Mouse (Mus musculus) megakaryocyte, embryonic 14.5 days (primary cell): ENCODE measurements at regions not wholly inside any gene's neighbourhood (a gene's known extent, or its start where the extent isn't known, plus 50 kb on each side); places are given as distances from the start of the nearest gene placed in this dataset.

ENCODE experiments used
- H3K27me3 ChIP-seq: replicated peaks from 2 replicates; pipeline ENCODE3; 2012; ENCODE audit warnings: inconsistent platforms
- H3K36me3 ChIP-seq: replicated peaks from 2 replicates; pipeline ENCODE3; 2012; ENCODE audit warnings: low read length, inconsistent platforms, mixed read lengths
- H3K4me1 ChIP-seq: 2 replicates; pipeline ENCODE4 v1.6.1; 2012; ENCODE audit warnings: inconsistent platforms
- H3K4me3 ChIP-seq: replicated peaks from 2 replicates; pipeline ENCODE3; 2012; ENCODE audit warnings: moderate library complexity, mild to moderate bottlenecking, inconsistent platforms
- H3K9me3 ChIP-seq: 2 replicates; pipeline ENCODE4 v1.6.1; 2012; ENCODE audit warnings: inconsistent platforms
- FLI1 ChIP-seq: IDR thresholded peaks from 2 replicates; pipeline ENCODE4 v1.6.1; 2012; ENCODE audit warnings: low read length, inconsistent platforms, mixed read lengths
- GATA1 ChIP-seq: IDR thresholded peaks from 3 replicates; pipeline ENCODE4 v1.6.1; 2012; ENCODE audit warnings: mixed read lengths, low read length, inconsistent platforms, borderline replicate concordance

DNA sequence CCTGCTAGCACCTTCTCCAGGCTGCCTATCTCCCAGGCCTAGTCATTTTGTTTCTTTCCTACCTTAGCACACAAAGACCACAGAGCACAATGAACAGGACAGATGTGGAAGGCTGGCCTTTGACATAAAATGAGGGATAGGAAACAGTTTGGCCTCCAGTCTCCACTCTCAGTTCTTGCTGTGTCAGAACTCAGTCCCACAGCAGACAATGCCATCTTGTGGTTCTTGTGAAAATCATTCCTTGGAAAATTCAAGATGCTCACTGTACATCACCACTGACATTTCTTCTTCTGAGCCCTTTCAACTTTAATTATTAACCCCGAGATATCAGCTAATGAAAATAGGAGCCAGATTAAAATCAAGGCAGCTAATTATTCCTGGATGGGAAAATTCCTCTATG, 411.2 kb upstream of the Smarca2 start:
- H3K27me3 ChIP-seq = no peaks in the 10 kb centered on the region
- TF ChIP-seq GATA1 (no peak), FLI1 (no peak)
- H3K4me3 ChIP-seq = no peak overlapping the region
- H3K36me3 ChIP-seq = no peaks in the 10 kb centered on the region
- H3K4me1 ChIP-seq = no peaks in the 10 kb centered on the region
- H3K9me3 ChIP-seq = no peaks in the 10 kb centered on the region

- no peaks in the 10 kb centered on the region for H3K9me3 ChIP-seq
- no peaks in the 10 kb centered on the region for H3K36me3 ChIP-seq
- H3K4me3 ChIP-seq = no peak overlapping the region
- TF ChIP-seq GATA1 (no peak), FLI1 (no peak)
- no peaks in the 10 kb centered on the region for H3K27me3 ChIP-seq
- H3K4me1 ChIP-seq = no peaks in the 10 kb centered on the region
Measured at GRCm38 (mm10) chr19:26208760-26209159, 396.1 kb upstream of the Smarca2 start.

- Histone ChIP-seq H3K4me1 (no peaks in the 10 kb centered on the region), H3K27me3 (no peaks in the 10 kb centered on the region), H3K9me3 (no peaks in the 10 kb centered on the region), H3K4me3 (no peak overlapping the region), H3K36me3 (no peaks in the 10 kb centered on the region)
- TF ChIP-seq GATA1 = no peak
- no peak for TF ChIP-seq FLI1
Measured at GRCm38 (mm10) chr19:26234539-26234938, 370.3 kb upstream of the Smarca2 start.

- Histone ChIP-seq H3K9me3 (peaks cover 7% of the 10 kb centered on the region), H3K27me3 (no peaks in the 10 kb centered on the region), H3K4me1 (no peaks in the 10 kb centered on the region), H3K4me3 (no peak overlapping the region), H3K36me3 (no peaks in the 10 kb centered on the region)
- TF ChIP-seq FLI1 = no peak
- TF ChIP-seq GATA1 = no peak
Measured at GRCm38 (mm10) chr19:26244067-26244466, 360.8 kb upstream of the Smarca2 start.

- H3K27me3 ChIP-seq = no peaks in the 10 kb centered on the region
- no peaks in the 10 kb centered on the region for H3K36me3 ChIP-seq
- no peak overlapping the region for H3K4me3 ChIP-seq
- TF ChIP-seq GATA1 (no peak), FLI1 (no peak)
- H3K9me3 ChIP-seq = no peaks in the 10 kb centered on the region
- H3K4me1 ChIP-seq = no peaks in the 10 kb centered on the region
Measured at GRCm38 (mm10) chr19:26249751-26250150, 355.1 kb upstream of the Smarca2 start.

DNA sequence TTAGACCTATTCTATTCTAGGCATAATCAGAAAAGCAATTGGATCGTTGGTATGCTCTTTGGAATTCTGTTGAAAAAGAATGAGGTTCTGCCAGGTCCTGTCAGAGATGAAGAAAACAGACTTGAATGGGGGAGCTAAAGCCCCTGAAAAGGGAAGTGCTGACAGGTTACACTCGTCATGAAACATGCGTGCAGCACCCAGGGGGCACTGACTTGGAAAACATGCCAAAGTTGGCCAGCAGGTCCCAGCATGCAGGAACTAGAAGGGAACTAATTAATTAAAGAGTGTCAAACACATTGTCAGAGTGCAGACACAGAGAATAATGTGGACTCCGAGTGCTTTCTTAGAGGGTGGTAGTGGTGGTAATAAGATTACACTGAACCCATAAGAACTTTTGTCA, 346.2 kb upstream of the Smarca2 start:
- no peak for TF ChIP-seq GATA1
- Histone ChIP-seq H3K36me3 (no peaks in the 10 kb centered on the region), H3K4me3 (no peak overlapping the region), H3K9me3 (0 out of 2 replicates have a peak, but pooled peaks cover 3% of the 10 kb centered on the region), H3K4me1 (no peaks in the 10 kb centered on the region), H3K27me3 (no peaks in the 10 kb centered on the region)

DNA sequence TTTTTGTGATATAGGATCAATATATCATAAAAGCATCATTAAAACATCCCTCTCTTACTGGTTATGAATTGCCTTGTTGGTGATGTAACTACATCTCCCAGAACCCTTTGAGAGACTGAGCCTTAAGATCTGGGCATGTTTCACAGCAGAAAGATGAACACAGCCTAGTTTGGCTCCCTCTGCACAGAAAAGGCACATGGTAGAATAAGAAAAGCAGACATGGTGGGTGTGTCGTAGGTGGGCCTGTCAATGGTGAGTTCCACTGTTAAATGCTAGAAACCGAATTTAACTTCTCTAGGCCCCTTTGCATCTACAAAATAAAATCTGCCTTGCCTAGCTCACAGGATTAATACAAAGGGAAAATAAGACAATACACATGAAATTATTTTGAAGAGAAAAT, 343.3 kb upstream of the Smarca2 start:
- H3K27me3 ChIP-seq = no peaks in the 10 kb centered on the region
- TF ChIP-seq GATA1 (no peak), FLI1 (no peak)
- H3K4me1 ChIP-seq = no peaks in the 10 kb centered on the region
- H3K36me3 ChIP-seq = no peaks in the 10 kb centered on the region
- 0 out of 2 replicates have a peak, but pooled peaks cover 3% of the 10 kb centered on the region for H3K9me3 ChIP-seq
- no peak overlapping the region for H3K4me3 ChIP-seq

- Histone ChIP-seq H3K4me3 (no peak overlapping the region), H3K4me1 (no peaks in the 10 kb centered on the region), H3K9me3 (no peaks in the 10 kb centered on the region), H3K36me3 (no peaks in the 10 kb centered on the region), H3K27me3 (no peaks in the 10 kb centered on the region)
- TF ChIP-seq GATA1 (no peak), FLI1 (no peak)
Measured at GRCm38 (mm10) chr19:26296360-26296759, 308.5 kb upstream of the Smarca2 start.

DNA sequence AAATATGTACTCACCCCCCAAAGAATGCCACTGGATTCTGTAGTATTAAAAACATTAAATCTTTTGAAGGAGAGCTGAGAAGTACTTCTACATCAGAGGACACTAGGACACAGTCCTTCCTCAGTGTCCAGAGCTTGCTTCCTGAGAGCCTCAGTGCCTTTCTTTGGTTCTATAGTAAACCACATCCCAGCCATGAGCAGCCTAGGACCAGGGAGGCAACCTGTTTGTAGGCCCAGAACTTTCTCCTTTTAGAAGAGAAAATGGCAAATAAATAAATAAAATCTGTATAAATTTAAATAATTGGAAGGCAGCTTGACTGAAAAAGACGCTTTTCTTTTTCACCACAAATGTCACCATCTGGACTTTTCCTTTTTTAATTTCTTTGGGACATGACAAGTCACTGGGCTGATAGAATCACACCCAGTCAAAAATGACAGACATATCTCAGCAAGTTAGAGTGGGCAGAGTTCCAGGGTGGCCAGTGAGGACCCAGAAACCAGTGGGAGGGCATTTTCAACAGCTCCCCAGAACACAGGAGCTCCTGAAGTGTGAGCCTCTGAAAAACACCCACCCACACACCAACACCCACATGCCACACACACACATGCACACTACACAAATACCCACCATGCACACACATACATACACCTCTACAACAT, 296.2 kb upstream of the Smarca2 start:
- Histone ChIP-seq H3K36me3 (no peaks in the 10 kb centered on the region), H3K4me3 (no peak overlapping the region), H3K27me3 (no peaks in the 10 kb centered on the region), H3K9me3 (no peaks in the 10 kb centered on the region), H3K4me1 (no peaks in the 10 kb centered on the region)
- TF ChIP-seq GATA1 = no peak
- TF ChIP-seq FLI1 = no peak

DNA sequence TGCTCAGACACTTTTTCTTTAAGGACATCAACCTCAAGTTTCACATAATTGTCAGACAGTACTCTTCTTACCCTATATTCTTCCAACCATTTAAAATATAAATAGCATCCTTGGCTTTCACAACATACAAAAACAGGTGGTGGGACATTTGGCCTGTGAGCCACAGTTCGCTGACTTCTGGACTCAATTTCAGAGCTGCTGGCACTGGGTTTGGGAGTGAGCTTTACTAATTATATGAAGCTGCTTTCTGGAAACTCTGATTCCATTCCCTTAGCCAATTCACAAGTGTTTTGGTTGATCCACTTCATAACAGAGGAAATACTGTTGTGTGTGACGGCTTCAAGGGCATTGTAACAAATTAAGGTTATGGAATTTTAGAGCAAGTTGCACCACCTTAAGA, 285.9 kb upstream of the Smarca2 start:
- peaks cover 4% of the 10 kb centered on the region; the same call in 1 of the 2 replicates for H3K9me3 ChIP-seq
- no peak overlapping the region for H3K4me3 ChIP-seq
- H3K27me3 ChIP-seq = no peaks in the 10 kb centered on the region
- no peaks in the 10 kb centered on the region for H3K4me1 ChIP-seq
- TF ChIP-seq GATA1 = no peak
- no peak for TF ChIP-seq FLI1
- H3K36me3 ChIP-seq = no peaks in the 10 kb centered on the region

GRCm38 (mm10) chr19:26323682-26324081, 281.2 kb upstream of the Smarca2 start:
- no peak for TF ChIP-seq GATA1
- TF ChIP-seq FLI1 = no peak
- Histone ChIP-seq H3K4me1 (no peaks in the 10 kb centered on the region), H3K27me3 (no peaks in the 10 kb centered on the region), H3K36me3 (no peaks in the 10 kb centered on the region), H3K9me3 (no peaks in the 10 kb centered on the region), H3K4me3 (peak overlapping the region; percentile 38)
